Mouse (Mus musculus): ENCODE data around the gene Nek6.

DNA sequence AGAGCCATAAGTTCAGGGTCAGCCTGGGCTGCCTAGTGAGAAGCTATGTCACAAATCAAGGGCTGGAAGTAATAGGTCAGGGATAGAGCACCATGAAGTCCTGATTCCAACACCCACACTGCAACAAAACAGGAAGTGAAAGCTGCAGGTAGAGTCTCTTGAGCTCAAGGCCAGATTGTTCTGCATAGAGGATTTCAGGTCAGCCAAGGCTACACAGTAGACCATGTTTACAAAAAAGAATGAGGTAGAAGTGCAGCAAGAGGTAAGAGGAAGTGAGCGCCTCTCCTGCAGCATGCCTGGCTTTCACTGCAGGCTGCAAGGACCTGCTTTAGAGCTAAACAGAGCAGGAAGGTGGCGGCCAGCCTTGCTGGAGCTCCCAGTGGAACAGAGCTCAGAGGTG is 63.3 kb downstream of the Nek6 start:
- TF ChIP-seq EP300 (IDR thresholded peaks at IDR 0.05; ENCODE audit: low read depth) (no peak), CTCF (IDR thresholded peaks at IDR 0.05; ENCODE audit: low read depth) (no peak)
